Mouse (Mus musculus): ENCODE measurements around the gene Saysd1. TPM values are rescaled to one million over a fixed set of nuclear protein-coding genes. Genes with fewer than 3 reads are reported as not detected.

Gene Saysd1
- polyA plus RNA-seq, 1 experiment from 2014 or later = 14.9 TPM

DNA sequence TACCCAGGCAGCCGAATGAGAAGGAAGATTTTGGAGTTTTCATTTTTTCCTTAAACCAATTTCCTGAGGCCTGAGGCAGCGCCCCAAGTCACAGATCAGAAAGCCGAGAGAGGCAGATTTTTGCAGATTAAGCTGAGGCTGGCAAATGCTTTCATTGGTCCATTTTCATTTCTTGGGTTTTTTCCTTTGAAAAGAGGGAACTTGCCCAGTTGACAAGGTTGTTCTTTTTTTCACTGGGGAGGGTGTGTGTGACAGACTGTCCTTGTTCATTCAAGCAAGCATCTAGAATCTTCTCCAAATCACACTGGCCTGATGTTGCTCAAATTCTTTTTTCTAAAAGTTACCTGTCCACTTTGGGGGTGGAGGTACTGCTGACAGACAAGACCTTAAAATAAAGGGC, 40.7 kb upstream of the Saysd1 start:
- ATAC-seq (ENCODE audit: low FRiP score) (no peak), DNase-seq (ENCODE audit: low spot score) (no peak)
- Histone ChIP-seq H3K4me3 (ENCODE audit: low read depth, low read length) (no peak overlapping the region; the same call in 1 of the 2 replicates), H3K27me3 (ENCODE audit: control insufficient read depth, insufficient read depth, low read length) (no peaks in the 10 kb centered on the region), H3K27ac (ENCODE audit: low read depth, low read length) (no peak overlapping the region), H3K36me3 (ENCODE audit: control insufficient read depth, insufficient read depth, low read length) (no peaks in the 10 kb centered on the region), H3K4me2 (replicated peaks; ENCODE audit: low read depth, low read length) (peak overlapping the region; percentile 83), H3K9me3 (ENCODE audit: control insufficient read depth, low read length) (no peaks in the 10 kb centered on the region), H3K4me1 (replicated peaks; ENCODE audit: control insufficient read depth, insufficient read depth, low read length) (peaks cover 8% of the 10 kb centered on the region), H3K9ac (ENCODE audit: low read depth, low read length) (no peak overlapping the region)
- 19% methylated on average over 3 of the region's 3 CpGs for WGBS

DNA sequence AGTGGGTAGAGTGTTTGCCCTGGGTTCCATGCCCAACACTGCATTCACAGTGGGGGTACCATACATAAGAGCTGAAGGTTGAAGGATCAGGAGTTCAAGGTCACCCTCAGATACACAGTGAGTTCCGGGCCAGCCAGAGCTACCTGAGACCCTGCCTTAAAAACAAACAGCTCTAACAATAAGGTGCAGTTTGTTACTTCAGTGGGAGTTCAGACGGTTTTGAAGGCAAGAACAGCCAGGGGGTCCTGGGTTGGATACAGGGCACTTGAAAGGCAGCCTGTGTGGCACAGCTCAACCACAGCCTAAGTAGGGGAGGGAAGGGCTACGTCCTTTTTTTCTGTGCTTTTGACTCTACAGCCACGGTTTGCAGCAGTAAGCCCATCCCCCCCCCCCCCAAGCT, 40.3 kb upstream of the Saysd1 start:
- ATAC-seq (ENCODE audit: low FRiP score) (no peak), DNase-seq (ENCODE audit: low spot score) (no peak)
- H3K4me3 ChIP-seq (ENCODE audit: low read depth, low read length) = no peak overlapping the region
- peaks cover 7% of the 10 kb centered on the region for H3K4me1 ChIP-seq (replicated peaks; ENCODE audit: control insufficient read depth, insufficient read depth, low read length)
- no peaks in the 10 kb centered on the region for H3K36me3 ChIP-seq (ENCODE audit: control insufficient read depth, insufficient read depth, low read length)
- H3K27ac ChIP-seq (ENCODE audit: low read depth, low read length) = no peak overlapping the region
- no peaks in the 10 kb centered on the region for H3K9me3 ChIP-seq (ENCODE audit: control insufficient read depth, low read length)
- no peak overlapping the region for H3K9ac ChIP-seq (ENCODE audit: low read depth, low read length)
- peak overlapping the region; percentile 83 for H3K4me2 ChIP-seq (replicated peaks; ENCODE audit: low read depth, low read length)
- H3K27me3 ChIP-seq (ENCODE audit: control insufficient read depth, insufficient read depth, low read length) = no peaks in the 10 kb centered on the region
- 13% methylated on average over 4 of the region's 4 CpGs for WGBS

DNA sequence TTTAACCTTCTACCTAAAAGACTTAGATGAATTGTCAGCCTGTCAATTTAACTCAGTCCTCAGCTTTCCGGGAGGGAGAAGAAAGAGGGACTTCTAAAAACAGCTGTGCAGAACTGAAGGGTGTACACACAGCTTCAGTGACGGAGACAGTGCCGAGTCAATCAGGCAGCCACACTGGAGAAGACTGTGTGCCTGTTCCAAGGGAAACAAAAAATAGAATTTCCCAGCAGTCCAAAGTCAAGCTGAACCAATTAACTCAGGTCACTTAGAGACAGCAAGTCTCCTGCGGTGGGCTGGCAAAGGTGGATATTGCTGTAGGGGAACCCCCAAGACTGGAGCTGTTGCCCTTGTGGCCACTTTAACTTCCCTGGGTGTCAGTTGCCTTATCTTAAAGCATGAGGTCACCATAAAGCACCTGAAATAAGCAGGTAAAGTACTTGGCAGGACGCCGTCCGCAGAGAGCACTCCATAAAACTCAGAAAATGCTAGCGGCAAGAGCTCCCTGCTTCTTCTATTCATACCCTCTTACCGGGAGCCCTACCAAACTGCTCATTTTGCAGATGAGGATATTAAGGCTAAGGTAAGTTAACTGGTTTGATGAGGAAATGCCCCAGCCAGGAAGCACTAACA, 39.3 kb upstream of the Saysd1 start:
- H3K36me3 ChIP-seq (ENCODE audit: control insufficient read depth, insufficient read depth, low read length) = no peaks in the 10 kb centered on the region
- no peaks in the 10 kb centered on the region for H3K27me3 ChIP-seq (ENCODE audit: control insufficient read depth, insufficient read depth, low read length)
- H3K4me1 ChIP-seq (replicated peaks; ENCODE audit: control insufficient read depth, insufficient read depth, low read length) = peaks cover 4% of the 10 kb centered on the region; the same call in 1 of the 2 replicates
- H3K9me3 ChIP-seq (ENCODE audit: control insufficient read depth, low read length) = no peaks in the 10 kb centered on the region
- no peak overlapping the region for H3K4me2 ChIP-seq (replicated peaks; ENCODE audit: low read depth, low read length)
- DNase-seq (ENCODE audit: low spot score) (no peak), ATAC-seq (ENCODE audit: low FRiP score) (no peak)
- no peak overlapping the region for H3K9ac ChIP-seq (ENCODE audit: low read depth, low read length)
- no peak overlapping the region for H3K27ac ChIP-seq (ENCODE audit: low read depth, low read length)
- WGBS = 77% methylated on average over 9 of the region's 9 CpGs
- H3K4me3 ChIP-seq (ENCODE audit: low read depth, low read length) = no peak overlapping the region

DNA sequence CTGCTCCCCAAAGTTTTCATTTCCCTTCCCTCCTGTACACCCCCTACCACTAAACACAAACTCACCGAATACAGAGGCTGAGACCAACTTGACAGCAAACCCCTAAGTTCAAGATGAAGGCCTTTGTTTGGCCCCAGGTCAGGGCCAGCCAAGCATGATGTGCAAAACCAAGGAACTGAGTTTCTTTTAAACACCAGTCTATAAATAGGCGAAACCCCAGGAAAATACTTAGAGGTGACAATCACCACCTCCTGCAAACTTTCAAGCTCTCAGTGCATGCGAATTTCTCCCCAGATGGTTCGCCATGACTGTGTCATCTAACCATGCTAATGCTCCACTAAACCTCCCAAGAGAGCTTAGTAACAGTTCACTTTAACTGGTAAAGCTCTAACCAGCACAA, 37.4 kb upstream of the Saysd1 start:
- no peak for ATAC-seq (ENCODE audit: low FRiP score)
- no peaks in the 10 kb centered on the region for H3K27me3 ChIP-seq (ENCODE audit: control insufficient read depth, insufficient read depth, low read length)
- 93% methylated on average over 4 of the region's 4 CpGs for WGBS
- H3K36me3 ChIP-seq (ENCODE audit: control insufficient read depth, insufficient read depth, low read length) = no peaks in the 10 kb centered on the region
- no peak for DNase-seq (ENCODE audit: low spot score)
- no peak overlapping the region for H3K27ac ChIP-seq (ENCODE audit: low read depth, low read length)
- no peak overlapping the region for H3K4me3 ChIP-seq (ENCODE audit: low read depth, low read length)
- H3K9me3 ChIP-seq (ENCODE audit: control insufficient read depth, low read length) = no peaks in the 10 kb centered on the region
- H3K9ac ChIP-seq (ENCODE audit: low read depth, low read length) = no peak overlapping the region
- H3K4me2 ChIP-seq (replicated peaks; ENCODE audit: low read depth, low read length) = no peak overlapping the region
- peaks cover 2% of the 10 kb centered on the region; the same call in 1 of the 2 replicates for H3K4me1 ChIP-seq (replicated peaks; ENCODE audit: control insufficient read depth, insufficient read depth, low read length)

DNA sequence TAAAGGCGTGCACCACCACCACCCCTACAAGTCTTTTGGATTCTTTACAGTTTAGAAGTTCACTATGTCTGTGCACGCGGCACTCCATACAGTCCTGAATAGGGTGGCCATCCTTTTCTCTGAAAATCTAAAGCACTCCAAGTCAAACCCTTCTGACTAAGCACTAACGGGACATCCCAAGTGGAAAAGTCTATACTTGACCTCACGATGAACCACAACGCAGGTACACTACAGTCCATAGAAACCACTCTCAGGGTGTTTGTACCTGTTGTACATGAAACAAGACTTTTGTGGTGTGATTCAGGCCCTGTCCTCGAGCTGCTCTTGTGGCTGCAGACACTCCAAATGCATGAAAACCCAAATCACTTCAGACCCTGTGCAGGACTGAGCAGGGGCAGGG, 36.8 kb upstream of the Saysd1 start:
- H3K27me3 ChIP-seq (ENCODE audit: control insufficient read depth, insufficient read depth, low read length) = no peaks in the 10 kb centered on the region
- WGBS = 93% methylated on average over 7 of the region's 7 CpGs

GRCm38 (mm10) chr14:20174696-20175095, 36.4 kb upstream of the Saysd1 start:
- ATAC-seq (ENCODE audit: low FRiP score) (no peak), DNase-seq (ENCODE audit: low spot score) (no peak)
- H3K4me2 ChIP-seq (replicated peaks; ENCODE audit: low read depth, low read length) = no peak overlapping the region
- no peaks in the 10 kb centered on the region; the same call in 1 of the 2 replicates for H3K4me1 ChIP-seq (replicated peaks; ENCODE audit: control insufficient read depth, insufficient read depth, low read length)
- no peak overlapping the region for H3K9ac ChIP-seq (ENCODE audit: low read depth, low read length)
- H3K27ac ChIP-seq (ENCODE audit: low read depth, low read length) = no peak overlapping the region
- 87% methylated on average over 6 of the region's 6 CpGs for WGBS
- H3K36me3 ChIP-seq (ENCODE audit: control insufficient read depth, insufficient read depth, low read length) = no peaks in the 10 kb centered on the region
- no peak overlapping the region for H3K4me3 ChIP-seq (ENCODE audit: low read depth, low read length)
- H3K27me3 ChIP-seq (ENCODE audit: control insufficient read depth, insufficient read depth, low read length) = no peaks in the 10 kb centered on the region
- no peaks in the 10 kb centered on the region for H3K9me3 ChIP-seq (ENCODE audit: control insufficient read depth, low read length)

More for the DNA sequence above, 36.8 kb upstream of the Saysd1 start:
- Histone ChIP-seq H3K4me3 (ENCODE audit: low read depth, low read length) (no peak overlapping the region), H3K27ac (ENCODE audit: low read depth, low read length) (no peak overlapping the region), H3K9ac (ENCODE audit: low read depth, low read length) (no peak overlapping the region), H3K4me1 (replicated peaks; ENCODE audit: control insufficient read depth, insufficient read depth, low read length) (no peaks in the 10 kb centered on the region; the same call in 1 of the 2 replicates), H3K9me3 (ENCODE audit: control insufficient read depth, low read length) (no peaks in the 10 kb centered on the region), H3K4me2 (replicated peaks; ENCODE audit: low read depth, low read length) (no peak overlapping the region), H3K36me3 (ENCODE audit: control insufficient read depth, insufficient read depth, low read length) (no peaks in the 10 kb centered on the region)
- no peak for ATAC-seq (ENCODE audit: low FRiP score)
- DNase-seq (ENCODE audit: low spot score) = no peak

DNA sequence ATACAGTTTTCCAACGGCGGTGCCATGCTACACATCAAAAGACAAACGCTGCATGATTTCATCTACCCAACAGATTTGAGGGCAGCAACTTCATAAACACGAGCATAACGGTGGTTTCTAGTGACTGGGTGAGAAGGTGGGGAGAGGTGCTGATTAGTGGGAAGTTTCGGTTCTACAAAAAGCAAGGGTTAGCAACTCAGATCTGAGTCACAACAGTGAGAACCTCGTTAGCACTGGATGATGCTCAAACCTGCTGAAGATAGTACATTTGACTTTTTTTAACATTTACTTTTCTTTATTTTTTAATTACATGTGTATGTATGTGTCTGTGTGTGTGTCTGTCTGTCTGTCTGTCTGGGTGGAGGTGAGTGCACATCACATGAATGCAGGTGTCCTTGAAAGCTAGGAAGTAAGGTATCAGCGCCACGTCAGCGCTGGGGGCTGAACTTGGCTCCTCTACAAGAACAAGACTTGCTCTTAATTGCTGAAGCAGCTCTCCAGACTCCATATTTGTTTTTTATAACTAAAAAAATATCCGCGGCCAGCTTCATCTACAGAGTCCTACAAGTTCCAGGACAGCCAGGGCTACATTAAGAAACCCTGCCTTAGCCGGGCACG, 35.6 kb upstream of the Saysd1 start:
- H3K27ac ChIP-seq (ENCODE audit: low read depth, low read length) = no peak overlapping the region
- DNase-seq (ENCODE audit: low spot score) (no peak), ATAC-seq (ENCODE audit: low FRiP score) (no peak)
- H3K4me3 ChIP-seq (ENCODE audit: low read depth, low read length) = no peak overlapping the region
- no peak overlapping the region for H3K4me2 ChIP-seq (replicated peaks; ENCODE audit: low read depth, low read length)
- no peak overlapping the region for H3K9ac ChIP-seq (ENCODE audit: low read depth, low read length)
- WGBS = 92% methylated on average over 14 of the region's 14 CpGs
- H3K27me3 ChIP-seq (ENCODE audit: control insufficient read depth, insufficient read depth, low read length) = no peaks in the 10 kb centered on the region
- H3K4me1 ChIP-seq (replicated peaks; ENCODE audit: control insufficient read depth, insufficient read depth, low read length) = no peaks in the 10 kb centered on the region; the same call in 1 of the 2 replicates
- H3K9me3 ChIP-seq (ENCODE audit: control insufficient read depth, low read length) = no peaks in the 10 kb centered on the region
- no peaks in the 10 kb centered on the region for H3K36me3 ChIP-seq (ENCODE audit: control insufficient read depth, insufficient read depth, low read length)

DNA sequence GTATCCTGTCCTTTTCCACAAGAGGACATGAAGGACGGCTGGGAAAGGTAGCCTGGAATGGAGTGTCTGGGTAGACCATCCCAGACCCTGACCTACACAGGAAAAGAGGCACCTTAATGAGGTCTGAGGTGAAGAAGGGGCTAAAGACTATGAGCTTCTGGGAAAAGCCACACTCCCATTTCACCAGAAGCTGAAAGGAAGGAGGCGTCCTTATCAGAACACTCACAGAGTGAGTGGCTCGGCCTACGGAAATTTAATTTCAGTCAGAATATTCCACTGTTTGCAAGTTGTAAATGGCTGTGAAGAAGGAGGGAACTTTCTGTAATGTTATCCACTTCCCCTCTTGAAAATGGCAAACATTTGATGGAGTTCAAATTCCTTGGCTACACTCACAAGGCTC, 34.6 kb upstream of the Saysd1 start:
- Histone ChIP-seq H3K9me3 (ENCODE audit: control insufficient read depth, low read length) (no peaks in the 10 kb centered on the region), H3K4me2 (replicated peaks; ENCODE audit: low read depth, low read length) (no peak overlapping the region), H3K9ac (ENCODE audit: low read depth, low read length) (no peak overlapping the region), H3K27ac (ENCODE audit: low read depth, low read length) (no peak overlapping the region), H3K36me3 (ENCODE audit: control insufficient read depth, insufficient read depth, low read length) (no peaks in the 10 kb centered on the region), H3K27me3 (ENCODE audit: control insufficient read depth, insufficient read depth, low read length) (no peaks in the 10 kb centered on the region), H3K4me1 (replicated peaks; ENCODE audit: control insufficient read depth, insufficient read depth, low read length) (no peaks in the 10 kb centered on the region), H3K4me3 (ENCODE audit: low read depth, low read length) (no peak overlapping the region)
- ATAC-seq (ENCODE audit: low FRiP score) (no peak), DNase-seq (ENCODE audit: low spot score) (no peak)
- 81% methylated on average over 4 of the region's 4 CpGs for WGBS

DNA sequence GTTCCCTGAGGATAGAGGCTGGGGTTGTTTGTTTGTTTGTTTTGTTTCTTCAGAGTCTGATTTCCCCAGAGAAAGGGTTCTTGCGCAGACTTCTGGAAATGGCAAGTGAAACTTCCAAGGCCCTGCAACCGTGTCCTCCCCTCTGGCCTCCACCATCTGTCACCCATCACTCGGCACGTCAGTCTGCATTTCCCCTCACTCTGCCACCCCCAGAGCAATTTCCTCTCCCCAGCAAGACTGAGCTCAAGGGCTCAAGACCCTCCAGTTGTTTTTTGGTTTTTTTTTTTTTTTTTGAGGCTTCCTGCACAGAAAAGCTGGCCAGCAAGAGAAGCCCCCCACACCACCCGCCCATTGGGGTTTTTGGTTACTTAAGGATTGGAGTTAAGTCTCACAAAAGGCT, 34.2 kb upstream of the Saysd1 start:
- ATAC-seq (ENCODE audit: low FRiP score) (no peak), DNase-seq (ENCODE audit: low spot score) (no peak)

More for the DNA sequence above, 34.2 kb upstream of the Saysd1 start:
- H3K27ac ChIP-seq (ENCODE audit: low read depth, low read length) = no peak overlapping the region
- no peak overlapping the region for H3K9ac ChIP-seq (ENCODE audit: low read depth, low read length)
- H3K4me2 ChIP-seq (replicated peaks; ENCODE audit: low read depth, low read length) = no peak overlapping the region
- H3K4me1 ChIP-seq (replicated peaks; ENCODE audit: control insufficient read depth, insufficient read depth, low read length) = no peaks in the 10 kb centered on the region
- no peaks in the 10 kb centered on the region for H3K27me3 ChIP-seq (ENCODE audit: control insufficient read depth, insufficient read depth, low read length)
- no peaks in the 10 kb centered on the region for H3K36me3 ChIP-seq (ENCODE audit: control insufficient read depth, insufficient read depth, low read length)
- H3K4me3 ChIP-seq (ENCODE audit: low read depth, low read length) = no peak overlapping the region
- WGBS = 70% methylated on average over 5 of the region's 5 CpGs
- H3K9me3 ChIP-seq (ENCODE audit: control insufficient read depth, low read length) = no peaks in the 10 kb centered on the region

All from hindbrain, embryonic 11.5 days (tissue).